Mouse (Mus musculus) testis, postnatal 10 days (tissue): Measurements from ENCODE around the gene Prim2.

ENCODE experiments used
- DNase-seq: peaks from one replicate; pipeline ENCODE4 v3.0.0; 2021; ENCODE audit warnings: low spot score

Gene Prim2

GRCm38 (mm10) chr1:33541708-33542107, 127.9 kb downstream of the Prim2 start:
- no peak for DNase-seq

- DNase-seq = no peak
Measured at GRCm38 (mm10) chr1:33537948-33538347, 131.6 kb downstream of the Prim2 start.

GRCm38 (mm10) chr1:33536272-33537004, 133.2 kb downstream of the Prim2 start:
- no peak for DNase-seq

- DNase-seq = no peak
Measured at GRCm38 (mm10) chr1:33535140-33535686, 134.4 kb downstream of the Prim2 start.

GRCm38 (mm10) chr1:33531860-33532259, 137.7 kb downstream of the Prim2 start:
- DNase-seq = no peak

GRCm38 (mm10) chr1:33531097-33531856, 138.3 kb downstream of the Prim2 start:
- no peak for DNase-seq

GRCm38 (mm10) chr1:33530491-33530890, 139.1 kb downstream of the Prim2 start:
- no peak for DNase-seq

- DNase-seq = no peak
Measured at GRCm38 (mm10) chr1:33529543-33530232, 139.9 kb downstream of the Prim2 start.

- DNase-seq = no peak
Measured at GRCm38 (mm10) chr1:33527352-33527863, 142.2 kb downstream of the Prim2 start.

- no peak for DNase-seq
Measured at GRCm38 (mm10) chr1:33523223-33523622, 146.4 kb downstream of the Prim2 start.

- DNase-seq = no peak
Measured at GRCm38 (mm10) chr1:33515124-33515523, 154.5 kb downstream of the Prim2 start.

- DNase-seq = no peak
Measured at GRCm38 (mm10) chr1:33511310-33511709, 158.3 kb downstream of the Prim2 start.

GRCm38 (mm10) chr1:33504371-33504770, 165.2 kb downstream of the Prim2 start:
- no peak for DNase-seq

- no peak for DNase-seq
Measured at GRCm38 (mm10) chr1:33502890-33503289, 166.7 kb downstream of the Prim2 start.

- no peak for DNase-seq
Measured at GRCm38 (mm10) chr1:33502298-33502697, 167.3 kb downstream of the Prim2 start.

- DNase-seq = no peak
Measured at GRCm38 (mm10) chr1:33500111-33500510, 169.5 kb downstream of the Prim2 start.

- no peak for DNase-seq
Measured at GRCm38 (mm10) chr1:33499603-33500002, 170.0 kb downstream of the Prim2 start.

GRCm38 (mm10) chr1:33496128-33496527, 173.5 kb downstream of the Prim2 start:
- no peak for DNase-seq

GRCm38 (mm10) chr1:33495586-33495985, 174.0 kb downstream of the Prim2 start:
- DNase-seq = no peak

- no peak for DNase-seq
Measured at GRCm38 (mm10) chr1:33495203-33495553, 174.4 kb downstream of the Prim2 start.

- DNase-seq = no peak
Measured at GRCm38 (mm10) chr1:33494524-33495202, 174.9 kb downstream of the Prim2 start.

- no peak for DNase-seq
Measured at GRCm38 (mm10) chr1:33490220-33490619, 179.4 kb downstream of the Prim2 start.
